Mouse (Mus musculus) inflammation-experienced regulatory T-cells, adult 6 months (primary cell): ENCODE data around the gene Diaph3. TPM values are rescaled to one million over a fixed set of nuclear protein-coding genes. Genes with fewer than 3 reads are reported as not detected.
"Not testable (repeated sequence)": the region's sequence is repeated elsewhere in the genome, so short reads cannot be mapped to it uniquely, and the experiment has no call there.

Experiments used
- ATAC-seq: one replicate; pipeline ENCODE4 v1.8.0; 2017
- polyA plus RNA-seq, 3 experiments: library from polyadenylated mRNA; unstranded; fragments of 100-300 nt; shearing (Covaris generic); gene quantifications; one replicate each; pipeline ENCODE4 v1.2.1; 2017

Gene Diaph3
- polyA plus RNA-seq: 10 to 100 TPM in 1 of 3 experiments, 1 to 10 TPM in 2; 2.6 to 13.5 (median 3.7) TPM

- ATAC-seq: peak; percentile 97
These were observed at the start of gene Diaph3 for GRCm38 (mm10) chr14:87140963-87141486. Gene Diaph3, minus strand, starts transcription at chr14:87141235.

DNA sequence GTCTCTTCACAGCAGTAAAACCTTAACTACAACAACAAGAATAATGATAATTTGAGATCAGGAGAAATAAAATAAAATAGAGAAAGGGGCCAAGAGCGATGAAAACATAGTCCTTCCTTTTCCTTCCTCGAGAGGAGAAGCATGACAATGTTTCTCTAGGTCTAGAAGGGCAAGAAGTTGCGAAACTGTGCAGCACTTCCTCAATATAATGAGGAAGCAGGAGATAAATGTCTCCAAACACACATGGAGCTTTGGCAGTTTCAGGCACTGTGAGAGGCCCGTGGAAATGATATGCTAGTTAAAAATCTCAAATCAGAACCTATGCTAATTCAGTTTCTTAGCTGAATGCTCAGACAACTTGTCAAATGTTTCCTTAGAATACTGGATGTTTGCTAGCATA is 49.6 kb upstream of the Diaph3 start:
- no peak for ATAC-seq

GRCm38 (mm10) chr14:87171577-87171976 is 30.5 kb upstream of the Diaph3 start:
- no peak for ATAC-seq

DNA sequence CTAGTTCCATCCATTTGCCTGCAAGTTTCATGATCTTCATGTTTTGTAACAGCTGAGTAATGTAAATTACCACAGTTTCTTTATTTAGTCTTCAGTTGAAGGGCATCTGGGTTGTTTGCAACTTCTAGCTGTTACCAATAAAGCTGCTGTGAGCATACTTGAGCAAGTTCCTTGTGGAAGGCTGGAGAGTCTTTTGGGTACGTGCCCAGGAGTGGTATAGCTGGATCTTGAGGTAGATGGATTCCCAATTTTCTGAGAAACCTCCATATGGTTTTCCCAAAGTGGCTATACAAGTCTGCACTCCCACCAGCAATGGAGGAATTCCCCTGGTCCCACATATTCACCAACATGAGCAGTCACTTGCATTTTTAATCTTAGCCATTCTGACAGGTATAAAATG is 28.1 kb upstream of the Diaph3 start:
- no peak for ATAC-seq

DNA sequence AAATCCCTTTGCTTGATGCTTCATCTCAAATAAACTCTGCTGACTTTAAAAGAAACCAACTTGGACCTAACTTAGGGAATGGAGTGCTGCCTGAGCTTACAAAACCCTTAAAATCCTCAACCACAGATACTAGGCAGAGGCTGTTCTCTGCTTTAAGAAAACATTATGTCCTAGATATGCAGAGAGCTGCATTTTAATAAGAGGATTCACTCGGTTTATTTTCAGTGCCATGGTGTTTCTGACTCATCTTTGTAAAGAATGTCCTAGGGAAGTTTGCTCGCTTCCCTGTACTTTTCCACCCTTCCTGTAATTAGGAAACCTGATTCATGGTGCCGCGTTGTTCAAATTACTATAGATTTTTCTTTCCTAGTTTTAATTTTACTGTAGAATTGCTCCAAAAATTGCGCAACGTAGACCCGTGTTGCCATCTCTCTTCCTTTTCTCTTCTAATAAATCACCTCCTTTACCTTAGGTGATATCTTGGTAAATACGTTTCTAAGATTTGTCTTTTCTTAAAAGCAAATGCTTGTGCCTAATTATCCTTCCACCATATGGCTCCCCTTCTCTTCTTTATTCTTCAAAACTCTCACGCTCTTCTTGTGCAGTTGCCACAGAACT is 14.7 kb upstream of the Diaph3 start:
- ATAC-seq: no peak

DNA sequence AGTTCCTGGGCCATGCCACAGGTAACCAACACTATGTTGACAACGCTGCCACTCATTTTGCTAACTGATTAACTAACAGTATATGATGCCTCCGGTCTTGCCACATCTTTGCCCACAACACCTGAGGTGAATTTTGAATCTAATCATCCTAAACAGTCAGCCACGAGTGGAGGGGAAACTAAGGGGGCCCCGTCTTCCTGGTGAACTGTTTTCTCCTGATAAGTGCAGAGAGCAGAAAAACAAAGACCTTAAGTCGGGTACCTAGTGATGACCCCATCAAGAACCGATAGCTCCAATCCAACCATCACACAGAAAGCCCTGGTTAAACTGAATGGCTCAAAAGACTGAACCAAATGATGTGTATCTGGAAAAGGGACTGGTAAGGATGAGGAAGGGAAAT is 8.6 kb upstream of the Diaph3 start:
- no peak for ATAC-seq

- ATAC-seq: no peak
These were observed 5.7 kb upstream of the Diaph3 start for GRCm38 (mm10) chr14:87146704-87147103.

DNA sequence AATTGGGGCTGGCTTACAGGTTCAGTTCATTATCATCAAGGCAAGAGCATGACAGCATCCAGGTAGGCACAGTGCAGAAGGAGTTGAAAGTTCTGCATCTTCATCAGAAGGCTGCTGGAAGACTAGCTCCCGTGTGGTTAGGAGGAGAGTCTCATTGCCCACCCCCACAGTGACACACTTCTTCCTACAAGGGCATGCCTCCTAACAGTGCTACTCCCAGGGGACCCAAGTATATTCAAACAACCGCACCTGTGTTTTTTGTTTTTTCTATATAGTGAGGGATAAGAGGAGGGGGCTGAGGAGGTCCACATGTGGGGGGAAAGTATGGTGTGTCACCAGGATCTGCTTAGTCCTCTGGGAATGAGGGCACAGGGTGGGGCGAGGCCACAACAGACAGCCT is 4.3 kb upstream of the Diaph3 start:
- ATAC-seq: no peak

GRCm38 (mm10) chr14:87141777-87142176 is 742 bp upstream of the Diaph3 start:
- ATAC-seq: no peak

DNA sequence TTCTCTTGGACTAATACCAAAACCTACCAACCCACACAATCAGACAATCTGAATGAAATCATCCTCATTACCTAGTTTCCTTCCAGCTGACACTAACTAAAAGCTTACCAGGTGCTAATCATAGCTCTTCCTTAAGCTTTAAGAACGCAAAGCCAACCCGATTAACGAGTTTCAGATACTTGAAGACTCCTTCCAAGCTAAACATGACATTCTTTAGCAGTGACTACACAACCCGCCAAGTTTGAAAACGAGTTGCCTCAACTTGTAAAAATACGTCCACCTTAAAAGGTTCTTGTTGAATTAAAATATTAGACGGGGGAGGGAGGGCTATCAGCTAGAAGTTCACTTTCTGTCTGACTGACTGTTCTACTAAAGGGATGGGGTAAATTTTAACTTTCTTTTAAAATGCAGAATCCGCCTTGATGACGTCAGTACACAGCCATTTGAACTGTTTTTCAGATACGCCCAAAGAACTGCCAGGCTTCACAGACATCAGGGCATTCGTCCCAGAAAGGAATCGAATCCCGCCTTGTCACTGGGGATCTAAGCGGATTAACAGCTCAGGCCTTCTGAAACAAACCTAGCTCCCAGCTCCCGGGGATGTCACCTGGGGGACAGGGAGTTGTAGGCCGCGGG is 590 bp downstream of the Diaph3 start:
- ATAC-seq: peak; percentile 32

- no peak for ATAC-seq
These were observed 14.9 kb downstream of the Diaph3 start for GRCm38 (mm10) chr14:87126076-87126639.

DNA sequence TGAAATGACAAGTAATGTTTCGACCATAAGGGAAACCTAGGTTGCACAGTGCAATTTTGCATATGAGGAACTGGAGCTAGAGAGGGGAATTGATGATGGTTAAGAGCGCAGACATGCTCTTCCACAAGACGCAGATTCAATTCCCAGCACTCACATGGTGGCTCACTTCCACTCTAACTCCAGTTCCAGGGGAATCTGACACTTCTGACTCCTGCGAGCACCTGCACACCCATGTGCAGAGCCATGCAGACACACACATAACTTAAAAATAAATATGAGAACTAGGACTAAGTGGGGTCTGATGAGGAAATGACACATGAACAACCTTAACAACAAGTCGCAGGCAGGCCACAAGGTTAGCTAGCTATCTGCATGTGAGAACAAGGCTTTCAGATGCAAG is 15.5 kb downstream of the Diaph3 start:
- ATAC-seq: no peak

- ATAC-seq: no peak
These were observed 17.9 kb downstream of the Diaph3 start for GRCm38 (mm10) chr14:87123091-87123490.

DNA sequence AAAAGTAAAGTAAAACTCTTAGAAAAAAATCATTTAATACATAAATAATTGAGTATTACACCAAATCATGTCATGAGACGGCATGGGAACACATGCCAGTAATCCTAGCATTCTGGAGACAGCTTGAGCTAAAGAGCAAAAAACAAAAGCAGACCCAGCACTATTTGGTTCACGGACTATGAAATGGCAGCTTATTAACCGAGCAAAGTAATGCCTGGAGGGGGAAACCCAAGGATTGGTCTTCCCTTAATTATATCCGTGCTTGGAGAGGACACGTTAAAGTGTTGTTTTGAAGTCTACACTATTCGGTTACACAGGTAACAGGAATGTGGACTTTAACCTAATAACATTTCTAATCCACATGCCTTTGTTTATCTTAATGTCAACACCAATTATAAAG is 19.2 kb downstream of the Diaph3 start:
- no peak for ATAC-seq

- ATAC-seq: no peak
These were observed 30.4 kb downstream of the Diaph3 start for GRCm38 (mm10) chr14:87110634-87111033.

- no peak for ATAC-seq
These were observed 41.5 kb downstream of the Diaph3 start for GRCm38 (mm10) chr14:87099380-87100088.

DNA sequence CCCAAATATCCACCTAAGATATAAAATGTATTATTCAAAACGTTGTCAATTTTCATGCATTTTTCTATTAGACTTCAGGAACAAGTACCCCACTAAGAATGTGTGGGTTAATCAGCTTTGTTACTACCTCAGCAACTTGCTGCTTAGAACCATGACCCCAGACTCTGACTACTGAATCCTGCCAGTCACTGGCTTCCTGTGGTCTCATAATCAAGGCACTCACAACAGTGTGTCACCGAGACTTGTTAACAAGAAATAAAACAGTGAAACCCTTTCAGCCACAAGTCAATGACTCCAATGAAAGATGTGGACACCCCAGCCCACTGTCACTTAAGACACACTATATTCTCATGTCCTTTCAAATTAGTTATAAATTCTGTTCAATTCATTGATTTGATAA is 42.9 kb downstream of the Diaph3 start:
- ATAC-seq: no peak

DNA sequence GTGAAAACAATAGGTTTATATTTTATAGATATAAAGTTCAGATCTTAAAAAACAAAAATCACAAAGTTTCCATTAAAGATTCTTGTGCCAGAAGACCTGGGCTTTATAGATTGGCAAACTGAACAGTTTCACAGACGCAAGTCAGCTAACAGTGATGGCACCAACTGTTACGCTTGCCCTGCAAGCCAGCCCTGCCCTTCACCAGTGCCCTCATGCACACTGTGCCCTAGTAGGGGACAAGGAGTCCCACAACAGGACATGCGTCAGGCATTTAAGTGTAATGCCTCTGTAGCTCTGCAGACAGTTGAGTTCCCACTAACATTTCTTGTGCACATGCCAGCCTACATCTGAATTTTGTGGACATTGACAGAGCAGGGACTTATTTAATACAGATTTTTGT is 49.5 kb downstream of the Diaph3 start:
- ATAC-seq: no peak

- ATAC-seq: no peak
These were observed 49.9 kb downstream of the Diaph3 start for GRCm38 (mm10) chr14:87091108-87091507.

GRCm38 (mm10) chr14:87088928-87089327 is 52.1 kb downstream of the Diaph3 start:
- no peak for ATAC-seq

- no peak for ATAC-seq
These were observed 52.6 kb downstream of the Diaph3 start for GRCm38 (mm10) chr14:87088456-87088855.

GRCm38 (mm10) chr14:87087996-87088395 is 53.0 kb downstream of the Diaph3 start:
- no peak for ATAC-seq

DNA sequence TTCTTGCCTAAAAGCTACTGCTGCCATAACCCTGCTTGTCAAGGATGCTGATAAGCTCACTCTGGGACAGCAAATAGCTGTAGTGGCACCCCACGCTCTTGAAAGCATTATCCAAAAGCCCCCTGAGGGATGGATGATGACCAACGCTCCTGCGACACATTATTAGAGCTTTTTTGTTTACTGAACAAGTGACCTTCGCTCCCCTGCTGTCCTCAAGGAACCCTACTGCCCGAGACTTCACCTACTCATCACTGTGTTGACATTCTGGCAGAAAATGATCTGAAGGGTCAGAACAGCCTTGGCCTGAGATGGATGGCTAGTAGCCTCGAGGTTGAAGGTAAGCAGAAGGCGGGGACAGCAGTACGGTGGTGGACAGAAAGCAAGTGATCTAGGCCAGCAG is 56.1 kb downstream of the Diaph3 start:
- ATAC-seq: not testable (repeated sequence)
